Mouse (Mus musculus): Measurements from ENCODE around the gene Ace. TPM values are rescaled to one million over a fixed set of nuclear protein-coding genes. Genes with fewer than 3 reads are reported as not detected.
A peak's percentile ranks its signal among the peaks of the same experiment; 100 is the strongest.

Ace gene
- polyA plus RNA-seq, 1 experiment from 2014 or later: 11.1 TPM

- H3K27me3 ChIP-seq: no peaks in the 10 kb centered on the region
- H3K4me1 ChIP-seq: peaks cover 35% of the 10 kb centered on the region
- WGBS: under 1% methylated on average over 66 of the region's 66 CpGs
- peak within 1 kb of the TSS; percentile 88 for H3K4me2 ChIP-seq
- H3K27ac ChIP-seq: peak within 1 kb of the TSS; percentile 96
- 0 out of 2 replicates have a peak, but pooled peaks cover 11% of the 10 kb centered on the region for H3K36me3 ChIP-seq
- no peaks in the 10 kb centered on the region for H3K9me3 ChIP-seq (replicated peaks)
- H3K4me3 ChIP-seq (replicated peaks): peak within 1 kb of the TSS; percentile 97
- peak within 1 kb of the TSS; percentile 92 for H3K9ac ChIP-seq
- ATAC-seq (replicated peaks; ENCODE audit: low FRiP score): peak; percentile 99
These were observed 69.0 kb downstream of the Ace start, which contains the start of gene Dcaf7 for GRCm38 (mm10) chr11:106036548-106037417. Gene Dcaf7 (plus strand): TSS chr11:106036872.

GRCm38 (mm10) chr11:106037418-106037751, 69.6 kb downstream of the Ace start:
- peak overlapping the region; percentile 96 for H3K27ac ChIP-seq
- peaks cover 35% of the 10 kb centered on the region for H3K4me1 ChIP-seq
- H3K27me3 ChIP-seq: no peaks in the 10 kb centered on the region
- peak overlapping the region; percentile 97 for H3K4me3 ChIP-seq (replicated peaks)
- ATAC-seq (replicated peaks; ENCODE audit: low FRiP score): no peak
- WGBS: under 1% methylated on average over 13 of the region's 13 CpGs
- no peaks in the 10 kb centered on the region for H3K9me3 ChIP-seq (replicated peaks)
- peak overlapping the region; percentile 92 for H3K9ac ChIP-seq
- 0 out of 2 replicates have a peak, but pooled peaks cover 11% of the 10 kb centered on the region for H3K36me3 ChIP-seq
- peak overlapping the region; percentile 88 for H3K4me2 ChIP-seq

Other genes with a start within 250 kb of the Ace start
- gene Cyb561, start 14.6 kb upstream of the Ace start, polyA plus RNA-seq (2015; fragmentation: Nextera tagmentation; extraction: Ambion mirVana): 28.9 and 39.8 TPM in 2 replicates
- gene Ace3, start 26.7 kb downstream of the Ace start, polyA plus RNA-seq (2015; fragmentation: Nextera tagmentation; extraction: Ambion mirVana): not detected in 2 replicates
- gene Kcnh6, start 40.2 kb downstream of the Ace start, polyA plus RNA-seq (2015; fragmentation: Nextera tagmentation; extraction: Ambion mirVana): 0.26 and 0.39 TPM in 2 replicates
- gene Dcaf7, start 68.9 kb downstream of the Ace start, polyA plus RNA-seq (2015; fragmentation: Nextera tagmentation; extraction: Ambion mirVana): 62.9 and 67.4 TPM in 2 replicates
- 11.4 and 12.1 TPM in 2 replicates for gene Taco1, start 98.1 kb downstream of the Ace start, polyA plus RNA-seq (2015; fragmentation: Nextera tagmentation; extraction: Ambion mirVana)
- gene Map3k3, start 116.7 kb downstream of the Ace start, polyA plus RNA-seq (2015; fragmentation: Nextera tagmentation; extraction: Ambion mirVana): 22.1 and 24.3 TPM in 2 replicates
- gene Gm10840, start 192.9 kb downstream of the Ace start, polyA plus RNA-seq (2015; fragmentation: Nextera tagmentation; extraction: Ambion mirVana): not detected in 2 replicates
- 201 and 217 TPM in 2 replicates for gene Limd2, start 192.9 kb downstream of the Ace start, polyA plus RNA-seq (2015; fragmentation: Nextera tagmentation; extraction: Ambion mirVana)
- 28.6 and 31.5 TPM in 2 replicates for gene Strada, start 234.2 kb downstream of the Ace start, polyA plus RNA-seq (2015; fragmentation: Nextera tagmentation; extraction: Ambion mirVana)
- 85.4 and 89.5 TPM in 2 replicates for gene Ccdc47, start 248.4 kb downstream of the Ace start, polyA plus RNA-seq (2015; fragmentation: Nextera tagmentation; extraction: Ambion mirVana)
- gene Ddx42, start 249.0 kb downstream of the Ace start, polyA plus RNA-seq (2015; fragmentation: Nextera tagmentation; extraction: Ambion mirVana): 75.9 and 77.8 TPM in 2 replicates